Comparison of ENCODE assay signal across 10 mouse cellular contexts in genomic region chr11:78455308-78455707, GRCm38 (mm10). TPM values are rescaled to one million over a fixed set of nuclear protein-coding genes. Genes with fewer than 3 reads are reported as not detected.
DNase-seq lines count a peak whose midpoint lies in the region; ATAC-seq and TF ChIP-seq lines count a peak whose summit lies in the region.
"Had no signal": no experiment of that assay in that cellular context is flagged by ENCODE, and none has a peak within 500 bp of the region (broad histone marks: within the 10 kb centered on the region; RNA-seq: fewer than 3 reads in every experiment).

No protein-coding gene starts in this region.

- H3K27me3 ChIP-seq in intestine, postnatal 0 days (replicated peaks; ENCODE audit: control insufficient read depth, insufficient read depth, low read length) = 0 out of 2 replicates have a peak, but pooled peaks cover 3% of the 10 kb centered on the region
- H3K27me3 ChIP-seq in intestine, embryonic 15.5 days (replicated peaks) = no peaks in the 10 kb centered on the region
- no peaks in the 10 kb centered on the region for H3K27me3 ChIP-seq in stomach, postnatal 0 days (ENCODE audit: control insufficient read depth, insufficient read depth, low read length)
- H3K27me3 ChIP-seq: stomach, embryonic 15.5 days had no signal

- H3K36me3 ChIP-seq in intestine, postnatal 0 days (ENCODE audit: control insufficient read depth, insufficient read depth) = no peaks in the 10 kb centered on the region
- H3K36me3 ChIP-seq in intestine, embryonic 15.5 days = no peaks in the 10 kb centered on the region
- H3K36me3 ChIP-seq in stomach, postnatal 0 days (ENCODE audit: control insufficient read depth, insufficient read depth, low read length) = no peaks in the 10 kb centered on the region
- H3K36me3 ChIP-seq: liver, embryonic 13.5 days; stomach, embryonic 15.5 days had no signal

- H3K4me1 ChIP-seq in intestine, postnatal 0 days (replicated peaks; ENCODE audit: control insufficient read depth, insufficient read depth, low read length) = no peaks in the 10 kb centered on the region
- no peaks in the 10 kb centered on the region for H3K4me1 ChIP-seq in intestine, embryonic 15.5 days (replicated peaks)
- no peaks in the 10 kb centered on the region for H3K4me1 ChIP-seq in stomach, postnatal 0 days (replicated peaks; ENCODE audit: control insufficient read depth, insufficient read depth)
- H3K4me1 ChIP-seq: stomach, embryonic 15.5 days had no signal

- no peak overlapping the region for H3K27ac ChIP-seq in intestine, postnatal 0 days (ENCODE audit: low read depth, low read length)
- H3K27ac ChIP-seq in intestine, embryonic 15.5 days = no peak overlapping the region
- H3K27ac ChIP-seq in stomach, postnatal 0 days (replicated peaks) = no peak overlapping the region
- H3K27ac ChIP-seq: liver, embryonic 13.5 days; stomach, embryonic 15.5 days had no signal

- H3K9me3 ChIP-seq in intestine, postnatal 0 days (ENCODE audit: control insufficient read depth) = no peaks in the 10 kb centered on the region
- H3K9me3 ChIP-seq in intestine, embryonic 15.5 days = no peaks in the 10 kb centered on the region
- no peaks in the 10 kb centered on the region for H3K9me3 ChIP-seq in stomach, postnatal 0 days (ENCODE audit: control insufficient read depth, low read length)
- H3K9me3 ChIP-seq: liver, embryonic 13.5 days; stomach, embryonic 15.5 days had no signal

- no peak overlapping the region for H3K4me3 ChIP-seq in intestine, postnatal 0 days (ENCODE audit: low read depth, low read length)
- H3K4me3 ChIP-seq in intestine, embryonic 15.5 days (replicated peaks) = no peak overlapping the region
- no peak overlapping the region for H3K4me3 ChIP-seq in stomach, postnatal 0 days (ENCODE audit: low read depth, low read length)
- H3K4me3 ChIP-seq: liver, embryonic 13.5 days; stomach, embryonic 15.5 days had no signal

- peak; percentile 79 for DNase-seq in 416B (ENCODE audit: low read depth)
- peak; percentile 78 for DNase-seq in ES-CJ7 (ENCODE audit: low read depth, low spot score)
- DNase-seq in kidney, postnatal 36 days = peak; percentile 34 to 76
- peak; percentile 54 for DNase-seq in stomach, postnatal 0 days (ENCODE audit: low spot score)
- DNase-seq in Muller cell, postnatal 12 days (ENCODE audit: inconsistent ontology term) = no peak
- DNase-seq: liver, embryonic 13.5 days had no signal

- 31% methylated on average over 5 of the region's 5 CpGs for WGBS in intestine, postnatal 0 days
- 43% methylated on average over 5 of the region's 5 CpGs for WGBS in intestine, embryonic 15.5 days
- 23% methylated on average over 5 of the region's 5 CpGs for WGBS in stomach, postnatal 0 days

- no peak for TF ChIP-seq EP300 in stomach, postnatal 0 days (optimal IDR thresholded peaks at IDR 0.05)

- H3K4me2 ChIP-seq in intestine, postnatal 0 days (replicated peaks; ENCODE audit: low read depth) = no peak overlapping the region
- no peak overlapping the region for H3K4me2 ChIP-seq in intestine, embryonic 15.5 days (replicated peaks)
- no peak overlapping the region for H3K4me2 ChIP-seq in stomach, postnatal 0 days (replicated peaks; ENCODE audit: low read depth)
- H3K4me2 ChIP-seq: liver, embryonic 13.5 days; stomach, embryonic 15.5 days had no signal

- TF ChIP-seq CTCF in intestine, postnatal 0 days (IDR thresholded peaks at IDR 0.05; ENCODE audit: low read depth) = peak; percentile 85
- TF ChIP-seq CTCF in stomach, postnatal 0 days (IDR thresholded peaks at IDR 0.05; ENCODE audit: low read depth) = peak; percentile 79

- ATAC-seq in intestine, postnatal 0 days = no peak
- no peak for ATAC-seq in intestine, embryonic 15.5 days
- ATAC-seq in common myeloid progenitor, adult 5-6 weeks (replicated peaks; ENCODE audit: low read depth, poor library complexity, severe bottlenecking) = peak; percentile 82
- ATAC-seq in stomach, postnatal 0 days (ENCODE audit: low FRiP score, low TSS enrichment) = no peak

- no peak overlapping the region for H3K9ac ChIP-seq in intestine, postnatal 0 days (ENCODE audit: low read depth, low read length)
- no peak overlapping the region for H3K9ac ChIP-seq in intestine, embryonic 15.5 days
- no peak overlapping the region for H3K9ac ChIP-seq in stomach, postnatal 0 days (ENCODE audit: low read length)
- H3K9ac ChIP-seq: liver, embryonic 13.5 days; stomach, embryonic 15.5 days had no signal

RNA-seq across cellular contexts. Expression of gene Slc46a1, which starts 10.2 kb away (rescaled TPM):
- polyA plus RNA-seq in intestine, postnatal 0 days (2015; fragmentation: Nextera tagmentation; extraction: Ambion mirVana) = 68.7 and 71.6 TPM in 2 replicates
- polyA plus RNA-seq in intestine, embryonic 15.5 days (2015; fragmentation: Nextera tagmentation; extraction: Ambion mirVana) = 12.2 and 13.3 TPM in 2 replicates
- total RNA-seq in common myeloid progenitor, adult 5-6 weeks (2017) = 0.58 and 2.7 TPM in 2 replicates
- 16.4 and 16.9 TPM in 2 replicates for polyA plus RNA-seq in stomach, postnatal 0 days (2015; fragmentation: Nextera tagmentation; extraction: Ambion mirVana)

RNA-seq across cellular contexts. Expression of gene Slc13a2, which starts 33.3 kb away (rescaled TPM):
- polyA plus RNA-seq in intestine, postnatal 0 days (2015; fragmentation: Nextera tagmentation; extraction: Ambion mirVana) = 31.4 and 36.6 TPM in 2 replicates
- 1.3 and 2.5 TPM in 2 replicates for polyA plus RNA-seq in intestine, embryonic 15.5 days (2015; fragmentation: Nextera tagmentation; extraction: Ambion mirVana)
- total RNA-seq in common myeloid progenitor, adult 5-6 weeks (2017) = not detected in 2 replicates
- polyA plus RNA-seq in stomach, postnatal 0 days (2015; fragmentation: Nextera tagmentation; extraction: Ambion mirVana) = 0.23 and 0.39 TPM in 2 replicates
- polyA plus RNA-seq: liver, embryonic 13.5 days had no signal

RNA-seq across cellular contexts. Expression of gene Sarm1, which starts 42.2 kb away (rescaled TPM):
- polyA plus RNA-seq in intestine, postnatal 0 days (2015; fragmentation: Nextera tagmentation; extraction: Ambion mirVana) = 0.94 and 1.0 TPM in 2 replicates
- 2.1 and 2.7 TPM in 2 replicates for polyA plus RNA-seq in intestine, embryonic 15.5 days (2015; fragmentation: Nextera tagmentation; extraction: Ambion mirVana)
- total RNA-seq in common myeloid progenitor, adult 5-6 weeks (2017) = not detected in 2 replicates
- polyA plus RNA-seq in stomach, postnatal 0 days (2015; fragmentation: Nextera tagmentation; extraction: Ambion mirVana) = 0.89 and 1.1 TPM in 2 replicates

RNA-seq across cellular contexts. Expression of gene Vtn, which starts 43.6 kb away (rescaled TPM):
- 0.85 and 1.2 TPM in 2 replicates for polyA plus RNA-seq in intestine, postnatal 0 days (2015; fragmentation: Nextera tagmentation; extraction: Ambion mirVana)
- polyA plus RNA-seq in intestine, embryonic 15.5 days (2015; fragmentation: Nextera tagmentation; extraction: Ambion mirVana) = 22.4 and 34.2 TPM in 2 replicates
- total RNA-seq in common myeloid progenitor, adult 5-6 weeks (2017) = not detected in 2 replicates
- polyA plus RNA-seq in stomach, postnatal 0 days (2015; fragmentation: Nextera tagmentation; extraction: Ambion mirVana) = 3.6 and 6.0 TPM in 2 replicates

RNA-seq across cellular contexts. Expression of gene Sebox, which starts 47.9 kb away (rescaled TPM):
- not detected in 2 replicates for polyA plus RNA-seq in intestine, postnatal 0 days (2015; fragmentation: Nextera tagmentation; extraction: Ambion mirVana)
- polyA plus RNA-seq in intestine, embryonic 15.5 days (2015; fragmentation: Nextera tagmentation; extraction: Ambion mirVana) = not detected in 2 replicates
- total RNA-seq in common myeloid progenitor, adult 5-6 weeks (2017) = 0.82 TPM in 1 of 2 replicates, not detected in the other
- polyA plus RNA-seq in stomach, postnatal 0 days (2015; fragmentation: Nextera tagmentation; extraction: Ambion mirVana) = 0.10 TPM in 1 of 2 replicates, not detected in the other
- polyA plus RNA-seq: stomach, embryonic 15.5 days had no signal
